Mouse (Mus musculus) heart, postnatal 25 days (tissue): ENCODE results near the gene Ivns1abp. TPM values are rescaled to one million over a fixed set of nuclear protein-coding genes. Genes with fewer than 3 reads are reported as not detected.
A peak's percentile ranks its signal among the peaks of the same experiment; 100 is the strongest.
"Not testable (repeated sequence)": the region's sequence is repeated elsewhere in the genome, so short reads cannot be mapped to it uniquely, and the experiment has no call there.

ENCODE experiments used
- DNase-seq: peaks from one replicate; pipeline ENCODE4 v3.0.0; 2022; ENCODE audit warnings: low spot score
- intact Hi-C: fragments of 180-260 bp; cut with DNase I; formaldehyde crosslinking; loops from one replicate; pipeline ENCODE4 v1.15.1; 2025
- total RNA-seq, 2 experiments: library from RNA; stranded (reverse); gene quantifications; 2 replicates each; pipeline ENCODE4 v1.2.3; 2021

Ivns1abp gene
- total RNA-seq, 2 experiments from 2014 or later: 516 to 557 TPM

DNA sequence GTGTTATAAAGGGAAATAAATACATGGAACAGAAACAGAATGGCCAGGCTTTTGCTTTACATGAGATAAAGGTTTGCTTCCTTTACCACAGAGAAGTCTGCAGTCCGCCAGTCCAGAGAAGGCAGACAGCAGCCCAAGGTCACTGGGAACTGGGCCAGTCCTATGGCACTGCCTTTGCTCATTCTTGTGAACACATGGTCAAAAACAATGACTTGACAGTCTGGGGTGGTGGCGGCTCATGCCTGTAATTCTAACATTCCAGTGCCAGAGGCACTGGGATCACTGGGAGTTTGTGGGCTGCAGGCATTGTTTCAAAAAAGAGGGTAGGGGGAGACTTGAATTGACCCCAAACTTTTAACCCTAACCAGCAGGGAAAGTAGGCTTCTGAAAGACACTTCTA is 5.3 kb upstream of the Ivns1abp start:
- peak; percentile 16 for DNase-seq
- intact Hi-C loops: no loop called here

DNA sequence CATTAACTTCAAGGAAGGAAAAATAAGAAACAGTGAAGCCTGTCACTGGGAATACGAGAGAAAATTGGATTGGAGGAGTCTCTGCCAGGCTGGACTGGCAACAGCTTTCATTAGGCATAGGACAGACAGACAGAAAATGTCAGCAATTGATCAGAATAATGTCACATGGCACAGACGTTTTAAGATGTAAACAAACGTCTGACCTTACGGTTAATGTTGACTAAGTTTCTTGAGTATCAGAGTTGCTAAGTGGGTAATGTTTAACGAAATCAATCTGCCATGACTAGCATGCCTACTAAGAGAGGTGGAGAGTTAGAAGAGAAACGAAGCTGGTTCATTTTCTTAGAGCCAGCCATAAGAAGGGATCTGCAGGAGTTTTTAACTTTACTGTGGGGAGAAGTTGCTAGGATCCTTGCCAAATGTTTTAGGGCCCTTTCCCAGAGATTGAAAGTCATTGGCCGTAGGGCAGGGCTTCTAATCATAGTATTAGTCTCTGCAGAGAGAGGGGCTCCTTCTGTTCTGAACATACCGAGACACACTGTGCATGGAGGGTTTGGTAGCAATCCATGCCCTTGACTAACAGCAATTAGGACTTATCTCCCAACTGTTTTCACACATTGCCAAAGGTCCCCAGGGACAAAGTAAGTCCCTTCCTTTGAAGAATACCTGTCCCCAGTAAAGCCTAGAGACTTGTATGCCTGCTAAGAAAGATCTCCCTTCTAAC is 2.8 kb upstream of the Ivns1abp start:
- DNase-seq: no peak
- intact Hi-C loops: loop anchor here (2.0 to 5.0 kb wide), 2 partner anchors 171 to 194 kb away; no protein-coding TSS in a partner anchor

DNA sequence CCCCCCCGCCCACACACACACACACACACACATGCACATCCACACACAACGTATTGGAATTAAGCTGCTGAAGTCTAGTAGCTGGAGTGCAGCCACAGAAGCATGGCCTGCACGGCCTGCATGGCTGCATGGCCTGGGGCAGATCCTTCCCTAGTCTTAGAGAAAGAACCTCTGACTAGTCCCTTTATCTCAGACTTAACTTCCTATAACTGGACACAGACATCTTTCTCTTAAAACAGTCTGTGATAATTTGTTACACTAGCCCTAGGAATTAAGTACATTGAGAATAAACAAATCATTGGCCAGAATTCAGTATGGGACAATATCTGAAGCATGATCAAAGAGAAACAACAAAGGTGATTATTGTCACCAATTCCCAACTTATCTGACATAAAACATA is 2.0 kb upstream of the Ivns1abp start:
- DNase-seq: no peak
- intact Hi-C loops: loop anchor here (2.0 to 5.0 kb wide), 2 partner anchors 172 to 195 kb away; no protein-coding TSS in a partner anchor

DNA sequence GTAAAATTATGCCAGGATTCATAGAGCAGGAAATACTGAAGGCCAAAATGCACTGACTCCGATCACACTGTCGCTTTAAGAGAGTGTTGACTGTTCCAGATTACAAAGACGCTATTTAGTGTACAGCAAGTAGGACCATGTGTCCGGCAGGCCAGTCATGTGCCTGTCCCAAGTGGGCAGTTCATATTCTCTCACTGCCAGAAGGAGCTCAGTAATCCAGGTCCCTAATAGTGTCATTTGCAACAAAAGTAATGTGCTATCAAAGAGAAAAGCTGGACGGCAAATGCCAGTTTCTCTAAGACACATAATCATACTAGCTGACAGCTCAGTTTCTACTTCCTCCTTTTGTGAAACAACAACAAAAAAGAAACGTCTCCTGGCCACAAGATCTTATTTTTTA is 1.3 kb upstream of the Ivns1abp start:
- DNase-seq: no peak
- intact Hi-C loops: loop anchor here (2.0 to 5.0 kb wide), 2 partner anchors 172 to 196 kb away; no protein-coding TSS in a partner anchor

DNA sequence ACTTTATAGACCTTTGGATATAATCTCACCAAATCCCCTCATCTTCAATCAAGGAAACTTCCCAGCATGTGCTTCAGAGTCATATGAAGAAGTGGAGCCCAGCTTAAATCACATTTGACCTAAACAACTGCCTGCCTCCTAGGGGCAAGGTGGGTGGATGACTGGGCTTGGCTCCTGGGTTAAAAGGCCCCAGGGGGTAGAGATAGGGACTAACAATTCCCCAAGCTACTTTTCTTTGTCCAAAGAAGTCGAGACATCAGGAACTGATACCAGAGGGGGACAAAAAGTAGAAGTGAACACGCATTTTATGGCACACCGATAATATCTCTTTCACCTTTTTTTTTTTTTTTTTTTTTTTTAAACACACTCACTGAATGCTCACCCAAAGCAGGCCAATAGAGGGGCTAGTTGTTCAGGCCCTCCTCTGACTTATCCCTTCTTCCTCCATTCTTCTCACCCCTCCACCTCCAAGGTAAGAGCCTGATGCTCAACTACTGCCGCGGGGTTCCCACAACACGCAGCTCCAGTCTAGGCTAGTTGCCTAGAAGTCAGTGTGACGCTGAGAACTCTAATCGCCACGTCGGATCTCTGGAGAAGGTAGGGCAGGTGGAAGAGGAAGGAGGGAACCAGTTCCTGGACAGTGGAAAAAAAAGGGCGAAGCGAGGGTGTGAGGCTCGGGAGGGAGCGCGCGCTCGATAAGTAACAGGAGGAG is 550 bp upstream of the Ivns1abp start:
- intact Hi-C loops: loop anchor here (2.0 to 5.0 kb wide), 3 partner anchors 173 to 265 kb away; no protein-coding TSS in a partner anchor
- DNase-seq: no peak

DNA sequence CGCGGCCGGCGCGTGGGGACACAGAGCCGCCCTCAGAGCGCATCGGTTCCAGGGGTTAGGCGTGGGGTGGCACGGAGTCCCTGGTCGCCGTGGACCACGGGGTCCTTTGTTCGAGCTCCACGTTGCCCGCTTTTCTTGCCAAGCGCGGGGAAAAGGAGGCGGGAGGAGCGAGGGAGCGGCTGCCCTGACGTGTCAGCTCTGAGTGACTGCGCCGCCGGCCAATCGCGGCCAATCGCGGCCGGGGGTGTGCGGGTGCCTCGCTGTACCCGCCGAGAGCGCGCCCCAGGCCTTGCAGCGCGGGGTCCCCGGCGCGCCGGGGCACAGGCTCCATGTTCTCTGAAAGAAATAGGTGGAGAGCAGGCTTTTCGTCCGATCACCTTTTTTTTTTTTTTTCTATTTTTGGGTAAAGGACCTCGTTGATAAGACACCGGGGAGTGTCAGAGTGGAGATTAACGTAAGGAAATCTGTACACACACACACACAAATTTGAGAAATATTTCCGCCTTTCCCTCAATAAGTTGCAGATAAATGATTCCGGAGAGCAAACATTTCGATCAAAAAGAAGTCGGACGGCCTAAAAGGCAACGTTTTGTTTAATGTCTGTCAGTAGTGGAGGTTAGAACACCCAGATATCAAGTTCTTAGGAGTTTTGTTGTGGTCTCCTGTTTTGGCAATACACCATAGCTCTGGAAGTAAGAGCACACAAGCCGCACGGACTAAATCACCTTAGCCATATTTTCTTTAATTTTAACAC is 1.0 kb downstream of the Ivns1abp start:
- intact Hi-C loops: loop anchor here (2.0 kb wide), 1 partner anchor 266 kb away; no protein-coding TSS in a partner anchor

DNA sequence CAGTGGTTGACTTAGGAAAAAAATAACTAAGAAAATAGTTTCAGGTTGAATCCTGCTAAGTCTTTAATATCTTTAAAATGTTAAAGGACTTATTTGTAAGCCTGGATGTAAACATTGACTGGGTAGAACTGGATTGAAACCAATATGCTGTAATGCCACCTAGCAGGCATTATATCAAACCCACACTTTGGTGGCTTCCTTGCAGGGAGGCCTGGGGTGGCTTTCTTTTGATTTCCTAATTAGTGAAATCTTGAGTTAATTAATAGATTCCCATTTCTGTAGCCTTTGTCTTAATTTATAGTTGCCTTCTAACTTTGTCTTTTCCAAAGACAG is 1.6 kb downstream of the Ivns1abp start:
- no peak for DNase-seq
- intact Hi-C loops: loop anchor here (2.0 kb wide), 2 partner anchors 267 to 311 kb away; no protein-coding TSS in a partner anchor

More for the DNA sequence above, 1.0 kb downstream of the Ivns1abp start:
- DNase-seq: peak; percentile 90

DNA sequence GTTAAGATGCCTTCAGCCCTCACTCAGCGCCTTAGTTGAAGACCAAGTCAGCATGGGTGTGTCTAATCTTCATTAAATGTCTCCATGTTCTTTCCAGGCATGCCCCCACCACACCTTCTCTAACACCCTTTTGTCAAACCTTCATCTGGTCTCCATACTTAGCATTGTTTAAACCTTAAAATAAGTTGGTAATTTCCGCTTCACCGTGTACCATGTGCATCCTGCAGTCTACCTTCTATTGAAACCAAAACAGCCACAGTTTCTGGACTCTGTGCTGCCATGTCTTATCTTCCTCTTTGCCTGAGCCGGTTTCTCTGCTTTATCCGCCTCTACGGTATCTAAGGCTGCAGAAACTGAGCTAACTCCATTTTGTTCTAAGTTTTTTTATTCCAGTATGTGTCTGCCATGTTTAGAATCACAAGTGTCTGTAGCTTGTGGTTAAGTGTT is 2.4 kb downstream of the Ivns1abp start:
- DNase-seq: no peak
- intact Hi-C loops: loop anchor here (2.0 kb wide), 1 partner anchor 312 kb away; no protein-coding TSS in a partner anchor

DNA sequence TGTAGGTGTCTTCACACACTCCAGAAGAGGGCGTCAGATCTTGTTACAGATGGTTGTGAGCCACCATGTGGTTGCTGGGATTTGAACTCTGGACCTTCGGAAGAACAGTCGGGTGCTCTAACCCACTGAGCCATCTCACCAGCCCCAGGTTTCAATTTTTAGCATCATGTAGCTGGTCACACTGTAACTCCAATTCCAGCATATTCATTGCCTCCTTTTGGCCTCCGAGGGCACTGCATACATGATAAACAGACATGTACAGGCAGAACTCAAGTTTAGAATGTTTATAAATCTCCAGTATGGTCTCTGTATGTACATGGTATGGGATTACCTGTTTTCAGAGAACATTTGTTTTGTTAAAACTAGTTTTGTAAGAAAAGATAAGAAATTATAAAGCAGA is 4.0 kb downstream of the Ivns1abp start:
- intact Hi-C loops, DNase-seq: not testable (repeated sequence)

DNA sequence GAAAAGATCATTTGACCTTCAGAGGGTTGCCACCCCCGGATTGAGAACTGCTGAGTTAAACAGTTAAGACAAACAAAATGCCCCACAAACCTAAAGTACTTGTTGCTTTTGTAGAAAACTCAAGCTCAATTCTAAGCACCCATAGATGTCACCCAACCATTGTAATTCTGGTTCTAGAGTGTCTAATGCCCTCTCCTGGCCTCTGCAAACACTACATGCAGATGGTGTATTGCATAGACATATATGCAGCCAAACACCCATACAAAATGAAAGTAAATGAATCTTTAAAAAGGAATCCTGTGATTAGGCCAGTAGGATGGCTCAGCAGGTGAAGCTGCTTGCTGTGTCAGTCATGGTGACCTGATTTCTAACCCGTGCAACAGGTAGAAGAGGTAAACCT is 8.6 kb downstream of the Ivns1abp start:
- intact Hi-C loops: no loop called here
- DNase-seq: no peak

DNA sequence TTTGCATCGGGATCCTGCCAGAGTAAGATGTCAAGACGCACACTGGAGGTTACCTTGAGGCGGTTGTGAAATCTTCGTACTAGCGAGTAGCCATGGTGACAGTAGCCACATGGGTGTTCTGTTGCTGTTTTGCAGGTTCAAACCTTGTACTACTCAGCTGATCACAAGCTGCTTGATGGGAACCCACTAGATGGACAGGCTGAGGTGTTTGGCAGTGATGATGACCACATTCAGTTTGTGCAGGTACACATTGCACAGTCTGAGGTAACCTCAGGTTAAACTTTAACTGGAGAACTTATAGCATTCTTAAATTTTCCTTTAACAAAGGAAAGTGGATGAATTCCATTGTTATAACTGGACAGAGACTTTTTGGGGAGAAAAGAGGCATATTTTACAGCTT is 11.7 kb downstream of the Ivns1abp start:
- DNase-seq: no peak
- intact Hi-C loops: no loop called here

DNA sequence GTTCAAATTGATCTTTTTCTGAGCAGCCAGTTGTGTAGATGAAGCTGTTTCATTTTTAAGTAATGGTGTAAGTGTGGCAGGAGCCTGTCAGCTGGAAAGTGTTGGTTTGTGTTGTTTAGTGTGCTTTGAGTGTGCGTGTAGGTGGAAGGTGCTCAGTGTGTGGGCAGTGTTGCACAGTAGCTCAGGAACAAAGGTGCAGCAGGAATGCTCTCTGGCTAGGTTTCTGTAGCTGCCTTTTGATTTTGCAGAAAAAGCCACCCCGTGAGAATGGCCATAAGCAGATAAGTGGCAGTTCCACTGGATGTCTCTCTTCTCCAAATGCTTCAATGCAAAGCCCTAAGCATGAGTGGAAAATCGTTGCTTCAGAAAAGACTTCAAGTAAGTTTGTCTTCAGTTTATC is 15.1 kb downstream of the Ivns1abp start:
- intact Hi-C loops: no loop called here

DNA sequence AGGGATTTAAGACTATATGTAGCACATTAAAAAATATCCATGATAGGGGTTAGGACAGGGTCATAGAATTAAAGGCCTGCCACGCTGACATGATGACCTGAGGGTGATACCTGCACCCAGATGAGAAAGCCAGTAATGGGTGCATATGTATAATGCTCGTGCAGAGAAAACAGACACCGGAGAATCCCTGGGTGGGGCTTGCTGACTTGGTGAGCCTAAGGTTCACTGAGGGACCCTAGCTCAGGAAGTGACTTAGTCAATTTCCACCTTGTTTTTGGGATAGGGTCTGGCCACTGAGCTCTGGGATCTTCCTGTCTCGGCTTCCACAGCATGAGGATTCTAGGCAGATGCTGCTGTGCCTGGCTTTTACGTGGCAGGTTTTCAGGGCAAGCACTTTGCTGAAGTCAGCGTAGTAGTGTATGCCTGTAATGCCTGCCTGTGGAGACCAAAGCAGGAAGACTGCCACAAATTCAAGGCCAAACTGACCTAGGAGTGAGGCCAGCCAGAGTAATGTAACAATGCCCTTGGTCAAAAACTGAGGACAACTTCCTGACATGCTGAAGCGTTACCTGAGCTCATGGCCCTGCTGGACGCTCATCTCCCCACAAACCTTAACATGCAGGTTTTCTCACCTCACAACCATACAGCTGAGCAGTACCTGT is 22.8 kb downstream of the Ivns1abp start:
- intact Hi-C loops: no loop called here
- DNase-seq: no peak

More for the DNA sequence above, 15.1 kb downstream of the Ivns1abp start:
- no peak for DNase-seq

DNA sequence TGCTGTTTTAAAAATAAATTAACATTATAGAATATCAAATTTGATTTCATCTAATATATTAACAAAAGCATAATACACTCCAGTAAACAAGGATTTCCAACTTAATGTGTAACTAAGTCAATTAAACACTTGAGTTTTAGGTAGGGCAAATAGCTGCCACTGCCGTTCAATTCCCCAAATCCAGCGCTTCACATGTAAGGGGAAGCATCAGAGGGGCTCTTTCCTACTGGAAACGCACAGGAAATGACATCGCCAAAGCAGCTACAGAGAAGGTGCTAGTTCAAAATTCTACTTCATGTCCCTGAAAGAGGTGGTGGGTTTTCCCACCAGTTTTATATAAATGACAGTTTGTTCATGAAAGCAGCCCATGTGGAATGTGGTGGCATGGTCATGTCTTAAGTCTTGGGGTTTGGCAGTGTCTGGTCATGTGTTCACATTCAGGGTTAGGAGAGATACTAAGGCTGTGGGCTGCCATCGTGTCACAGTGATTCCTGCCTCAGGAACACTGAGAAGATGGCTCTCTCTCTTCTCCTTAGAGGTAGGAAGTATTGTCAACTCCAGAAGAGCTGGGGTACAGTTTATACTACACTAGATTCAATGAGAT is 23.5 kb downstream of the Ivns1abp start:
- DNase-seq: no peak
- intact Hi-C loops: no loop called here

DNA sequence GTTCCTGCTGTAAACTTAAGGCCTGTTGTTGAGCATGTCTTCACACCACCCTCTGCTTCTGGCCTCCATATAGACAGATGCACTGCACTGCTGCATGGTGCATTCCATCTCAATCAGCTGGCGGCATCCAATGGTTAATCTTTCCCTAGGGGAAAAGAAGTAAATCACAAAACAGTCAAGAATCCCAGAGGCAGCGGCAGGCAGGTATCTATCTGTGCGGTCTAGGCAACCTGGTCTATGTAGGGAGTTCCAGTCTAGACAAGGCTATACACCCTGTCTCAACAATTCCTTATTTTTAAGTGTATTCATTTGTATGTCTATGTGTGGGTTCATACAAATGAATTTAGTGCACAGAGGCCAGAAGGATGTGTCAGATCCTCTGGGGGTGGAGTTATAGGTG is 24.2 kb downstream of the Ivns1abp start:
- no peak for DNase-seq
- intact Hi-C loops: no loop called here

DNA sequence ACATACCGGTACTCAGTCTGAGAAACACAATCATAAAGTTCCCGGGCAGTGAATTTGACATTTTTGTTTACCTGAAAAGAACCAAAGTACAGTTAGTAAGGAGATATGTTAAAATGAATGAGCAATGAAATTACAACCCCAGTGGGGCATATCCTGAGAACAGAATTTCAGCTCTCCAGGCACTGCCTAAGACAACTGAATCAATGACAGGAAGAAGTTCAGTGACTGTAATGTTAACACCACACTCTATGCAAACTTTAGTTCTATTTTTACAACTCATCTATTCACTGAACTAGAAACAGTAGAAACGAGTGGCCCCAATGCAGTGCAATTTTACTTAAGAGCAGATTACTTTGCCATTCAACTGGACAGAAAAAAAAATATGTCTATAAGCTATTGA is 26.3 kb downstream of the Ivns1abp start:
- no peak for DNase-seq
- intact Hi-C loops: no loop called here

DNA sequence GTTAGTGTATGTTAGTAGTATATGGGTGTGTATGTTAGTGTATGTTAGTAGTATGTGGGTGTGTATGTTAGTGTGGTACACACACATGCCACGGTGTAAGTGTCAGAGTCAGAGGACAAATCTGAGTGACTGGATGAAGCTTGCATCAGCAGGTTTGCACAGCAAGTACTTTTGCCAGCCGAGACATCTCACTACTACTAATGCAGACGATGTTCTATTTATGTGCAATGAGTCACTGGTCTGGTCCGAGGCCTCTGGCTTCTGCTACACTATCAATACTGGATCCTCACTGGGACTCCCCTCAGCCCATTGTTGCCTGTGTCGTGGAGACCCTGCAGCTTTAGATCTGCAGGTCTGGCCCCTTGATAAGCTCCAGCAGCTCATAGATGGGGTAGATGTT is 27.3 kb downstream of the Ivns1abp start:
- intact Hi-C loops: no loop called here
- no peak for DNase-seq

DNA sequence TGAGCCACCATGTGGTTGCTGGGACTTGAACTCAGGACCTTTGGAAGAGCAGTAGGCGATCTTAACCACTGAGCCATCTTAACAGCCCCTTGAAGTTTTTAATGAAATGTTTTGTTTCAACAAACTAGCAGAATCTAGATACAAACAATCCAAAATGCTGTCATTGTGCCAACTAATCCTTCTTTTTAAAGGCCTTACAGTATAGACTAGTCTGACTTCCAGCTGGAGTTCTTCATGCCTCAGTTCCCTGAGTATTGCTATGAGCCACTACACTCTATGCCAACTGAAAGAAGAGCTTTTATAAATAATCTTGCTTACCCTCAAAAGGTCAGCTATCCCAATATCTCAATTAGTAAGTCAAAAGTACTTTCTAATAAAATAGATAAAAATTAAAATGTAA is 28.5 kb downstream of the Ivns1abp start:
- DNase-seq: no peak
- intact Hi-C loops: no loop called here

DNA sequence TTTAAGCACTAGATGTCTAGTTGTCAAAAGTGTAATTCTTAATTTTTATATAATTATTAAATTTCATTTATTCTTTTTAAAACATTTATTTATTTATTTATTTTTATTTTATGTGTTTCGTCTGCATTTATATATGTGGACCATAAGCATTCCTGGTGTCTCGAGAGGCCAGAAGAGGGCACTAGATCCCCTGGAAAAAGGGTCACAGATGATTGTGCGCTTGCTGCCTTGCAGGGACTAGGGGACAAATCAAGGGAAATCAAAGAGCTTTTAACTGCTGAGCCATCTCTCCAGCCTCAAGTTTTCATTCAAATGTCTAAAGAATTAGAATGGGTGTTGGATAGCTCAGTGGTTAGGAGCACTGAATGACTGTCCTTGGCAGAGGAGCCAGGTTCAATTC is 33.1 kb downstream of the Ivns1abp start:
- DNase-seq: no peak
- intact Hi-C loops: no loop called here

DNA sequence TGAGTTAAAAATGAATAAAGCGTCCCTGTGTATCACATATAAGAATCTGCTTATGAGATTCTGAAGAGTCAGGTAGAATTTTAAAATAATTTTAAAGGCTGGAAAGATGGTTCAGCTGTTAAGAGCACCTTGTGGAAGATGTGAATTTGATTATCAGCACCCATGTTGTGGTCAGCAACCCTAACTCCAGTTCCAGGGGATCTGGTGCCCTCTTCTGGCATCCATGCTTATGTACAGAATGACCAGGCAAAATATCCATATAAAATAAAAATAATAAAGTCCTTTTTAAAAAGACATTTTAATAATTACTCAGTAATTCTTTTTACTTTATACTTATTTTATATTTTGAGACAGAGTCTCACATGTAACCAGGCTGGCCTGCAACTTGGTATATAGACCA is 45.8 kb downstream of the Ivns1abp start:
- no peak for DNase-seq
- intact Hi-C loops: no loop called here
